Mouse (Mus musculus) testis, adult 2 months (tissue): ENCODE results near the gene Numa1.

ENCODE experiments used
- CTCF ChIP-seq: fragments of 200-500 bp; IDR thresholded peaks from 2 replicates; pipeline ENCODE4 v1.5.1; 2012; ENCODE audit warnings: low read depth, mild to moderate bottlenecking, inconsistent platforms, low read length, moderate library complexity; ENCODE audit not compliant: control insufficient read depth, insufficient read depth, insufficient replicate concordance
- POLR2A ChIP-seq: fragments of 200-500 bp; IDR thresholded peaks from 2 replicates; pipeline ENCODE4 v1.6.1; 2012; ENCODE audit warnings: low read depth, mild to moderate bottlenecking, inconsistent platforms, low read length, moderate library complexity; ENCODE audit not compliant: control insufficient read depth

DNA sequence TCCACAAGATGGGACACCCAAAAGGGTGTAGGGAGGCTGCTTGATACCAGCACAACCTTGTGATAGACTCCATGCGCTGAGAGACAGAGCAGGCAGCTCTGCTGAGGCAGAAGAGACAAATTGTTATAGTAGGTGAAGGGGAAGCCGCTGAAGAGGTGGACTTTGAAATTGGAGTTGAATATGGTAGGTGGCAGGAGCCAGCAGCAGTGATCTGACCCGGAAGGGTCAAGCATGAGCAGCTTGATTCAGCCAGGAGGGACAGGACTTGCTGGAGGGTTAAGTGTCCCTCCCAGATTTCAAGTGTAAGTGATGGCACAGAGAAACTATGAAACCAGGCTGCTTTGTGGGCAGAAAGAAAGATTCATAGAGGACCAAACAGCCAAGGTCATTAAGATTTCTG lies 51.2 kb downstream of the Numa1 start:
- TF ChIP-seq CTCF (no peak), POLR2A (no peak)
